Mouse (Mus musculus): ENCODE results near the gene Onecut3.

The Onecut3 gene

GRCm38 (mm10) chr10:80506222-80506621, 11.6 kb downstream of the Onecut3 start:
- DNase-seq: no peak

- peak; percentile 53 for DNase-seq
These were observed 15.0 kb downstream of the Onecut3 start for GRCm38 (mm10) chr10:80509412-80510272.

GRCm38 (mm10) chr10:80510273-80510660, 15.6 kb downstream of the Onecut3 start:
- no peak for DNase-seq

- DNase-seq: no peak
These were observed 19.1 kb downstream of the Onecut3 start for GRCm38 (mm10) chr10:80513739-80514138.

- DNase-seq: no peak
These were observed 24.7 kb downstream of the Onecut3 start for GRCm38 (mm10) chr10:80519287-80519686.

- no peak for DNase-seq
These were observed 28.7 kb downstream of the Onecut3 start for GRCm38 (mm10) chr10:80523299-80523698.

- no peak for DNase-seq
These were observed 31.5 kb downstream of the Onecut3 start for GRCm38 (mm10) chr10:80526172-80526571.

GRCm38 (mm10) chr10:80532783-80533182, 38.1 kb downstream of the Onecut3 start:
- DNase-seq: no peak

- DNase-seq: no peak
These were observed 39.1 kb downstream of the Onecut3 start for GRCm38 (mm10) chr10:80533704-80534103.

- no peak for DNase-seq
These were observed 40.4 kb downstream of the Onecut3 start for GRCm38 (mm10) chr10:80535071-80535470.

GRCm38 (mm10) chr10:80535711-80536110, 41.1 kb downstream of the Onecut3 start:
- DNase-seq: no peak

- DNase-seq: no peak
These were observed 43.5 kb downstream of the Onecut3 start for GRCm38 (mm10) chr10:80538180-80538579.

- peak; percentile 41 for DNase-seq
These were observed 44.2 kb downstream of the Onecut3 start, which contains the start of gene Atp8b3 for GRCm38 (mm10) chr10:80538710-80539394. TSS of gene Atp8b3 (minus strand) at chr10:80539124.

- no peak for DNase-seq
These were observed 44.9 kb downstream of the Onecut3 start for GRCm38 (mm10) chr10:80539493-80539892.

GRCm38 (mm10) chr10:80543873-80544272, 49.2 kb downstream of the Onecut3 start:
- peak; percentile 19 for DNase-seq

- DNase-seq: no peak
These were observed 51.0 kb downstream of the Onecut3 start for GRCm38 (mm10) chr10:80545590-80545989.

- no peak for DNase-seq
These were observed 52.3 kb downstream of the Onecut3 start for GRCm38 (mm10) chr10:80546945-80547344.

- DNase-seq: peak; percentile 22
These were observed 52.9 kb downstream of the Onecut3 start for GRCm38 (mm10) chr10:80547539-80547938.

GRCm38 (mm10) chr10:80548428-80549006, 53.9 kb downstream of the Onecut3 start:
- peak; percentile 68 for DNase-seq

- DNase-seq: peak; percentile 15
These were observed 54.6 kb downstream of the Onecut3 start for GRCm38 (mm10) chr10:80549279-80549678.

GRCm38 (mm10) chr10:80552364-80552763, 57.7 kb downstream of the Onecut3 start:
- no peak for DNase-seq

- no peak for DNase-seq
These were observed 58.9 kb downstream of the Onecut3 start for GRCm38 (mm10) chr10:80553575-80553974.

- no peak for DNase-seq
These were observed 59.4 kb downstream of the Onecut3 start for GRCm38 (mm10) chr10:80553997-80554396.
